Mouse (Mus musculus) brain, embryonic 14.5 days (tissue): ENCODE measurements around the gene Hectd1. TPM values are rescaled to one million over a fixed set of nuclear protein-coding genes. Genes with fewer than 3 reads are reported as not detected.

Source experiments
- DNase-seq: peaks from one replicate; pipeline ENCODE4 v3.0.0-alpha.2; 2011; ENCODE audit warnings: low read depth
- CTCF ChIP-seq: fragments of 200-500 bp; IDR thresholded peaks from 2 replicates; pipeline ENCODE4 v1.5.1; 2012; ENCODE audit warnings: inconsistent platforms, mild to moderate bottlenecking, moderate library complexity, borderline replicate concordance; ENCODE audit not compliant: insufficient read depth, insufficient read length; ENCODE audit errors: extremely low read depth
- POLR2A ChIP-seq: fragments of 200-500 bp; IDR thresholded peaks from 2 replicates; pipeline ENCODE4 v1.6.1; 2012; ENCODE audit warnings: mild to moderate bottlenecking, inconsistent platforms, borderline replicate concordance; ENCODE audit not compliant: poor library complexity, insufficient read depth, insufficient read length, severe bottlenecking; ENCODE audit errors: extremely low read depth
- polyA plus RNA-seq: library from polyadenylated mRNA; depleted of rRNA; stranded (reverse); fragments of >200 nt; gene quantifications from 2 replicates; pipeline ENCODE4 v1.2.3, GENCODE M21; 2012

The Hectd1 gene
- polyA plus RNA-seq, 1 experiment = 44.4 TPM

- TF ChIP-seq POLR2A (no peak), CTCF (no peak)
- DNase-seq = no peak
Observed at GRCm38 (mm10) chr12:51839856-51840255, 10.5 kb upstream of the Hectd1 start.

GRCm38 (mm10) chr12:51835219-51835618, 5.9 kb upstream of the Hectd1 start:
- no peak for DNase-seq
- no peak for TF ChIP-seq POLR2A
- no peak for TF ChIP-seq CTCF

- no peak for DNase-seq
- TF ChIP-seq POLR2A (no peak), CTCF (no peak)
Observed at GRCm38 (mm10) chr12:51831931-51832330, 2.6 kb upstream of the Hectd1 start.

- DNase-seq = no peak
- TF ChIP-seq CTCF (no peak), POLR2A (no peak)
Observed at GRCm38 (mm10) chr12:51831296-51831695, 2.0 kb upstream of the Hectd1 start.

DNA sequence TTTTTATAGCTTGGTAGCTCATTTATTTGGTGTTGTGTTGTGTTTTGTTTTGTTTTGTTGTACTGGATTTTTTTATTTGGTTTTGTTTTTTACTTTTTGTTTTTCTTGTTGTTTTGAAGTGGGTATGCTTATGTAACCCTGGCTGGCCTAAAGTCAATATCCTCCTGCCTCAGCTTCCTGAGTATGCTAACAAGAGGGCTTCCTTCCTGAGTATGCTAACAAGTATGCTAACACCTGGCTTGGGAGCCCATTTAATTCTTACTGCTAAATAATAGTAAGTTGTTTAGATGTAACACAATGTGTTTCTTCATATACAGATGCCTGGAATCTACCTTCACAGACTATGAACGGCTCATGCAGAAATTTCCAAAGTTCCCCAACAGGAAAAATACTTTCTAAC, 1.3 kb upstream of the Hectd1 start:
- DNase-seq = no peak
- no peak for TF ChIP-seq POLR2A
- TF ChIP-seq CTCF = no peak

DNA sequence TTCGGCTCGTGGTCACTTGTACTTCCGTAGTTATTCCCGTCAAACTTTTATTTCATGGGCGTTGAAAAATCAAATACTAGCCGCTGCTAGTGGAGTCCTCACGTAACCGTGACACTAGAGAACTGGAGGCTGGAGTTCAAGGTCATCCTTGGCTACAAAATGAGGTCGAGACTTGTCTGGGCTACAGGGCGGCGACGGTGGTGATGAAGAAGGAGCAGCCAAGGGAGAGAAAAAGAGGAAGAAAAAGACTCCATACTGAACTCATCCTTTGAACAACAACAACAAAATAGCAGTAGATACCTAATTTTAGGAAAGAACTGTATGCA, 704 bp upstream of the Hectd1 start:
- no peak for DNase-seq
- no peak for TF ChIP-seq CTCF

DNA sequence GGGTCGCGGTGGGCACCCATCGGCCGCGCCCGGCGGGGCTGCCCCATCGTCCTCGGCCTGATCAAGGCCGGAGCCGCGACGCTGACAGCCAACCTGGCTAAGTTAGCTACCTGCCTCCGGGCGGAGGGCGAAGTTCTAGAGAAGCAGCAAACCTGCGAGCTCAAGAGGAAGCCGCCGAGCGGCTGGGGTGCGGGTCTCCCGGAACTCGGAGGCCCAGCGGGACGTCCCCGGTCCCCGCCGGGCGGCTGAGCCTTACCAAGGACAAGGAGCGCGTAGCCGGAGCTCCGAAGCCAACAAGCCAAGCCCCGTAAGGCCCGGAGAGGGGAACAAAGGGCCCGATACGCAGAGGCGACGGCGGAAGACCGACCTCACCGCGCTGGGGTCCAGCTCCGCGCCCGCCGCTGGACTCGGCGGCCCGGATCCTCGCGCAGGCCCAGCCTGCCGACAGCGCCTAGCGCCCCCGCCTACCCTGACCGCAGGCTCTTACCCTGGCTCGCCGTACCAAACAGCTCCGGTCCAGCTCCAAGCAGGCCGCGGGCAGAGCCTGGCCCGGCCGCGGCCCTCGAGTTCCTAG, 533 bp downstream of the Hectd1 start:
- DNase-seq = no peak

DNA sequence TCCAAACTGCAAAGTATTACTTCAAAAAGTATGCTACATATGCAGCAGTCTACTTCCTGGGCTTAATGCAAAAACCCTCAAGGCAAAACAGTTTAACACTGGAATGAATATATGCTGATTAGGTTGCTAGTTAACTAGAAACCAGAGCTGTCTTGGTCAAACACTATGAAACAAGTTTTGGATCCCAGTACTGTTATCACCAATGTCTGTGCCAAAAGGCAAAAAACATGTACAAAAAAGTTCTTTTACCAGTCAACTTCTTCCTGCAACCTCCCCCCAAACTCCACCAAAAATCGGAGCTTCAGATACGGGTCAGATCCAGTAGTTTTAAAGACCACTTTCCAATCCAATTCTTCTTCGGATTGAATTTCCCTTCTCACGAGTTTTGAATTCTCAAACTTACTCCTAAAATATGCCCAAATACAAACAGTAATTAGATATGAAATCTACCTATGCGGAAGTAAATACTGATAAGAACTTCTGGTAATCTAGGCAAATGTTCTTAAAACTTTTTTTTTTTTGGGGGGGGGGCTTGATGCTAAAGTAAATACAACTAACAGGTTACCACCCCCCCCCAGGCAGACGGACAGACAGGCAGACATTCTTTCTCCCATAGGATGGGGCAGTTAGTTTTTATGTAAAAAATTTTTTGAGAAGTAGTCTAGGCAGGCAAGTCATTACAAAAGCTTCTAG, 1.2 kb downstream of the Hectd1 start:
- DNase-seq = no peak
- TF ChIP-seq POLR2A (no peak), CTCF (no peak)

More for the DNA sequence above, 533 bp downstream of the Hectd1 start:
- no peak for TF ChIP-seq POLR2A
- no peak for TF ChIP-seq CTCF

GRCm38 (mm10) chr12:51825338-51825737, 4.0 kb downstream of the Hectd1 start:
- TF ChIP-seq CTCF = no peak
- no peak for DNase-seq

- DNase-seq = no peak
- TF ChIP-seq CTCF (no peak), POLR2A (no peak)
Observed at GRCm38 (mm10) chr12:51823311-51823710, 6.0 kb downstream of the Hectd1 start.

- no peak for DNase-seq
- TF ChIP-seq POLR2A (no peak), CTCF (no peak)
Observed at GRCm38 (mm10) chr12:51822861-51823260, 6.5 kb downstream of the Hectd1 start.

DNA sequence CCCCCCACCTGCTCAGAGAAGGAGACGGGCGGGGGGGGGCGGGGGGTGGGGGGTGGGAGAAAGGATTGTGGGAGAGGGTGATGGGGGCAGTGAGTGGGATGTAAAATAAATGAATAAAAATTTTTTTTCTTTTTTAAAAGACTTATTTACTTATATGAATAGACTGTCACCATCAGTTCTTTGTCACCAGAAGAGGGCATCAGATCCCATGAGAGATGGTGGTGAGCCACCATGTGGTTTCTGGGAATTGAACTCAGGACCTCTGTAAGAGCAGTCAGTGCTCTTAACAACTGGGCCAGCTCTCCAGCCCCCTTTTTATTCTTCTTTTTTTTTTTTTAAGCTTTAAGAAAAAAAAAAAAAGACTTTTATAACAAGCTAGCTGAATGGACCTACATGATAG, 7.1 kb downstream of the Hectd1 start:
- no peak for DNase-seq
- TF ChIP-seq POLR2A (no peak), CTCF (no peak)
